Mouse (Mus musculus) brain, embryonic 14.5 days (tissue): Measurements from ENCODE around the gene Tbc1d5.

Experiments used
- CTCF ChIP-seq: fragments of 200-500 bp; IDR thresholded peaks from 2 replicates; pipeline ENCODE4 v1.5.1; 2012; ENCODE audit warnings: inconsistent platforms, mild to moderate bottlenecking, moderate library complexity, borderline replicate concordance; ENCODE audit not compliant: insufficient read depth, insufficient read length; ENCODE audit errors: extremely low read depth
- POLR2A ChIP-seq: fragments of 200-500 bp; IDR thresholded peaks from 2 replicates; pipeline ENCODE4 v1.6.1; 2012; ENCODE audit warnings: mild to moderate bottlenecking, inconsistent platforms, borderline replicate concordance; ENCODE audit not compliant: poor library complexity, insufficient read depth, insufficient read length, severe bottlenecking; ENCODE audit errors: extremely low read depth

DNA sequence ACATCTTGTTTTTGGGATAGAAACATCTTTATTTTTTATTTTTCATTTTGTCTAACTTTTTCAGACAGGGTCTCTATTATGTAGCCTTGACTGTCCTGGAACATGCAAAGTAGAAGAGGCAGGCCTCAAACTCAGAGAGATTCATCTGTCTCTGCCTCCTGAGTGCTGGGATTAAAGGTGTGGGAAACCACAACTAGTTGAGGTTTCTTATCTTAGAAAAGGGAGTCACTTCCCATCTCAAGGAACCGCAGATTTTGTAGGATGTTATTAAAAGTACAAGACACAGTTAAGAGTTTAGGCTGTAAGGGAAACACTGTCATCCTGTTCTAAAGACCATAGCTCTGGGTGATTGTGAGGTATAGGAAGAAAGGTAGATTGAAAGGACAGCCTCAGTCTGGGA, 373.5 kb downstream of the Tbc1d5 start:
- TF ChIP-seq CTCF (no peak), POLR2A (no peak)
